Mouse (Mus musculus) gastrocnemius, adult 2 months (tissue): Measurements from ENCODE around the gene Pdcd7. TPM values are rescaled to one million over a fixed set of nuclear protein-coding genes. Genes with fewer than 3 reads are reported as not detected.

ENCODE experiments used
- DNase-seq: peaks from one replicate; pipeline ENCODE4 v3.0.0; 2022
- H3K27ac ChIP-seq: fragments of 200-600 bp; 2 replicates; pipeline ENCODE4 v1.8.1; 2022; ENCODE audit warnings: mild to moderate bottlenecking
- H3K4me3 ChIP-seq: fragments of 200-600 bp; 2 replicates; pipeline ENCODE4 v1.8.1; 2022; ENCODE audit warnings: mild to moderate bottlenecking, moderate library complexity
- CTCF ChIP-seq: fragments of 200-600 bp; IDR thresholded peaks from 2 replicates; pipeline ENCODE4 v1.8.1; 2022; ENCODE audit warnings: antibody characterized with exemption, mild to moderate bottlenecking, moderate library complexity
- intact Hi-C: fragments of 180-260 bp; cut with DNase I; formaldehyde crosslinking; loops from one replicate; pipeline ENCODE4 v1.15.1; 2025
- long read RNA-seq, 2 experiments: library from polyadenylated mRNA; stranded (forward); transcript quantifications; one replicate each; pipeline ENCODE4 v2.0.0; 2021
- total RNA-seq, 2 experiments: library from RNA; stranded (reverse); gene quantifications; 2 replicates each; pipeline ENCODE4 v1.2.3; 2021

Gene Pdcd7
- 10 to 100 TPM; 10.1 to 19.5 TPM for total RNA-seq
- long read RNA-seq, experiment 1, transcript Pdcd7-201 (5 exons, 2,419 nt): major isoform, 56 of 57 reads
- long read RNA-seq, experiment 1, partial matches to known transcripts: 0 of 57 reads
- long read RNA-seq, experiment 1, other reads (novel, unspliced or antisense): 1 of 57 reads
- long read RNA-seq, experiment 2, transcript Pdcd7-201 (5 exons, 2,419 nt): major isoform, 30 of 32 reads
- long read RNA-seq, experiment 2, partial matches to known transcripts: 1 of 32 reads
- long read RNA-seq, experiment 2, other reads (novel, unspliced or antisense): 1 of 32 reads

GRCm38 (mm10) chr9:65345854-65346475, at the start of gene Pdcd7:
Pdcd7 (plus strand) TSS chr9:65346104.
- no peak for TF ChIP-seq CTCF
- DNase-seq: peak; percentile 96
- Histone ChIP-seq H3K27ac (peak within 1 kb of the TSS; percentile 96), H3K4me3 (peak within 1 kb of the TSS; percentile 98)
- intact Hi-C loops: loop anchor here (2.0 kb wide), 1 partner anchor 45 kb away; the partner anchor contains the start of gene Kbtbd13

GRCm38 (mm10) chr9:65297056-65297455, 48.8 kb upstream of the Pdcd7 start:
- no peak overlapping the region for H3K4me3 ChIP-seq
- no peak for DNase-seq
- TF ChIP-seq CTCF: no peak
- no peak overlapping the region for H3K27ac ChIP-seq
- intact Hi-C loops: no loop called here

GRCm38 (mm10) chr9:65298761-65299160, 47.1 kb upstream of the Pdcd7 start:
- intact Hi-C loops: no loop called here
- no peak for DNase-seq
- no peak for TF ChIP-seq CTCF
- H3K4me3 ChIP-seq: no peak overlapping the region; the same call in 1 of the 2 replicates
- H3K27ac ChIP-seq: peak overlapping the region; percentile 78

- intact Hi-C loops: no loop called here
- TF ChIP-seq CTCF: no peak
- no peak for DNase-seq
- H3K27ac ChIP-seq: peak overlapping the region; percentile 78
- H3K4me3 ChIP-seq: no peak overlapping the region
Observed at GRCm38 (mm10) chr9:65299650-65300049, 46.3 kb upstream of the Pdcd7 start.

- 0 out of 2 replicates have a peak overlapping the region, but pooled peaks have one; percentile 17 for H3K4me3 ChIP-seq
Observed at GRCm38 (mm10) chr9:65302327-65302983, 43.4 kb upstream of the Pdcd7 start.

GRCm38 (mm10) chr9:65303586-65303985, 42.3 kb upstream of the Pdcd7 start:
- DNase-seq: no peak
- H3K4me3 ChIP-seq: peak overlapping the region; percentile 3; the same call in 1 of the 2 replicates
- intact Hi-C loops: no loop called here
- TF ChIP-seq CTCF: no peak
- H3K27ac ChIP-seq: peak overlapping the region; percentile 78

More at GRCm38 (mm10) chr9:65302327-65302983, 43.4 kb upstream of the Pdcd7 start:
- TF ChIP-seq CTCF: no peak
- DNase-seq: no peak
- peak overlapping the region; percentile 78 for H3K27ac ChIP-seq
- intact Hi-C loops: no loop called here

GRCm38 (mm10) chr9:65304300-65304699, 41.6 kb upstream of the Pdcd7 start:
- TF ChIP-seq CTCF: no peak
- DNase-seq: no peak
- H3K4me3 ChIP-seq: peak overlapping the region; percentile 3; the same call in 1 of the 2 replicates
- H3K27ac ChIP-seq: peak overlapping the region; percentile 78
- intact Hi-C loops: no loop called here

GRCm38 (mm10) chr9:65306672-65307071, 39.2 kb upstream of the Pdcd7 start:
- intact Hi-C loops: no loop called here
- no peak for TF ChIP-seq CTCF
- H3K27ac ChIP-seq: peak overlapping the region; percentile 78
- H3K4me3 ChIP-seq: no peak overlapping the region
- DNase-seq: peak; percentile 67

GRCm38 (mm10) chr9:65308011-65308410, 37.9 kb upstream of the Pdcd7 start:
- intact Hi-C loops: no loop called here
- DNase-seq: no peak
- Histone ChIP-seq H3K4me3 (no peak overlapping the region), H3K27ac (peak overlapping the region; percentile 78)
- no peak for TF ChIP-seq CTCF

GRCm38 (mm10) chr9:65312669-65313357, 33.1 kb upstream of the Pdcd7 start:
- no peak for DNase-seq
- H3K27ac ChIP-seq: no peak overlapping the region
- TF ChIP-seq CTCF: no peak
- intact Hi-C loops: no loop called here
- H3K4me3 ChIP-seq: no peak overlapping the region

GRCm38 (mm10) chr9:65313846-65314245, 32.1 kb upstream of the Pdcd7 start:
- TF ChIP-seq CTCF: no peak
- DNase-seq: no peak
- Histone ChIP-seq H3K27ac (no peak overlapping the region), H3K4me3 (no peak overlapping the region)
- intact Hi-C loops: no loop called here

- TF ChIP-seq CTCF: no peak
- Histone ChIP-seq H3K27ac (no peak overlapping the region), H3K4me3 (no peak overlapping the region)
- no peak for DNase-seq
- intact Hi-C loops: no loop called here
Observed at GRCm38 (mm10) chr9:65322255-65322900, 23.5 kb upstream of the Pdcd7 start.
